Mouse (Mus musculus) left cerebral cortex, postnatal 25 days (tissue): ENCODE measurements around the gene Ulk1. TPM values are rescaled to one million over a fixed set of nuclear protein-coding genes. Genes with fewer than 3 reads are reported as not detected.

ENCODE experiments used
- DNase-seq, 2 experiments: peaks; one replicate each; pipeline ENCODE4 v3.0.0; 2022; ENCODE audit warnings: low spot score in 2 of 2, mixed read lengths in 1 of 2
- intact Hi-C: fragments of 180-260 bp; cut with DNase I; formaldehyde crosslinking; loops from one replicate; pipeline ENCODE4 v1.15.1; 2025
- total RNA-seq, 2 experiments: library from RNA; stranded (reverse); gene quantifications; 2 replicates each; pipeline ENCODE4 v1.2.3; 2021

Ulk1 gene
- total RNA-seq, 2 experiments from 2014 or later, result 66.8 to 72.7 TPM

DNA sequence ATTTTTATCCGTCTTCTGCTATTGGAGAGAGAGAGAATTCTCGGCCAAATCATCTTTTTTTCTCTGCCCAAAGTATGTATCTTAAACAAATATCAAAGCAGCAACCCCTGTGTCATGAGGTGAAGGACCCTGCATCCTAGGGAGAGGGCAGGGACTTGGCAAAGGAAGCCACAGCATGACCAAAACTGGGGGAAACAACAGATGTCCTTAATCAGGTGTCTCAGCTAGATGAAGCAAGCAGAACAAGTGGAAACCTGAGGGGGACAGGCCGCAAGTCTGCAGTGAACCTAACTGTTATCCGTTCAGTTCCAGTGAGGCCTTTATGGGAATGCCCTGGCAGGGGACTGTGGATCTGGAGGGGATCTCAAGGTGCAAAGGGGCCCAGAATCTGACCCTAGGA, 2.4 kb downstream of the Ulk1 start:
- no peak for DNase-seq
- intact Hi-C loops, result no loop called here

DNA sequence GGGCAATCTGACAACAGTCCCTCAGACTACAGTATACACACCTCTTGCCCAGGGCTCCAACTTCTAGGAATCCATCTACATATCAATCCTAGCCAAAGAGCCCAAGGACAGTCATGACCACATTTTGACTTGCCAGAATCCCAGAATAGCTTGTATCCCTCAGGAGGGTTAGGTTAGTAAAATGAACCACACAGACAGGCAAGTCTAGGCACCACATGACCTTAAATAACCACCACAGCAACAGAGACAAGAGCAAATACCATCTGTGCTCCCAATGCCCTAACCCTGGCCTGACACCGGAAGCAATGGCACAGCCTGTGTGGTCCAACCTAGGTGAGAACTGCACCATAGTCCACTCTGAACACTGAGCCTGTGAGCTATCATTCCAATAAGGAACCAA, 3.2 kb downstream of the Ulk1 start:
- intact Hi-C loops, result no loop called here
- DNase-seq, result no peak

DNA sequence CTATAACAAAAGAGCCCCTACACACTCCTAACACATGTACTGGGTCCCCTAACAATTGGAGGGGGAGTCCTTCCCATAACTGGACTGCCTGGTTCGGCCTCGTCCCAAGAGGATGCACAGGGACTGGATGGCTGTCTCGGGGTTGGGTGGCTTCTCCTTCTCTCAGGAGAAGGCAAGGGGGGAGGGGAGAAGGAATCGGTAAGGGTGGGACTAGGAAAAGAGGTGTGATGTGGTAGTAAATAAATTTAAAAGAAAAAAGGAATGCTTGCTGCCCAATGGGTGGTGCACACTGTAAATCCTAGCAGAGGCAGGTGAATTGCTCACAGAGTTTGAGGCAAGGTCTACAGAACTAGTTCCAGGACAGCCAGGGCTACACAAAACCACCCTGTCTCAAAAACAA, 3.7 kb downstream of the Ulk1 start:
- DNase-seq, result no peak
- intact Hi-C loops, result no loop called here

DNA sequence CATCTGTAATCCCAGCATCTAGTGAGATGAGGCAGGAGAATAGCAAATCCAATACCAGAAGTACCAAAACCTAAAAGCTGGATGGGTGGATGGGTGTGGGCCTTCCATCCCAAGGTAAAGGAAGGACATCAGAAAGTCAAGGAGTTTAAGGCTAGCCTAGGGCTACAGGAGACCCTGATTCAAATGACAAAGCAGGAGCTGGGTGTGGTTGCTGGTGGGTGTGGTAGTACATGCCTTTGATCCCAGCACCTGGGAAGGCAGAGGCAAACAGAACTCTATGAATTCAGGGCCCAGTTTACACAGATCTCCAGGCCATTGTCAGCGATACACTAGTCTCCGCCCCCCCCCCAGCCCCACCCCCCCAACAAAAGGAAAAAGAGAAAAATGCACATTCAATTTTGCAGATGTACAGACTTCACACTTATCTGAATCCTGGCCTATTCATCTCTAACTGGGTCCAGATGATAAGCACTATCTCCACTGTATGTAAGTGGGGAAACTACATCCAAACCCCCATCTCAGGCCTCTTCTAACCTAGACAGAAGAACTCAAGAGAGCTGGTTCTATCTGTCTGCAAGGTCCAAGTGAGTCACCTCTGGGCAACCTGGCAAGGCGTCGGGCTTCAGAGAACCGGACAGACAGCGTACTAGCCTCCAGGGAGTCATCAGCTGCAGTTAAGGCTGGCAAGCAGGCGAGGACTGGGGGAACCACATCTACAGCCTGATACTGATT, 5.7 kb downstream of the Ulk1 start:
- intact Hi-C loops, result no loop called here
- no peak for DNase-seq

DNA sequence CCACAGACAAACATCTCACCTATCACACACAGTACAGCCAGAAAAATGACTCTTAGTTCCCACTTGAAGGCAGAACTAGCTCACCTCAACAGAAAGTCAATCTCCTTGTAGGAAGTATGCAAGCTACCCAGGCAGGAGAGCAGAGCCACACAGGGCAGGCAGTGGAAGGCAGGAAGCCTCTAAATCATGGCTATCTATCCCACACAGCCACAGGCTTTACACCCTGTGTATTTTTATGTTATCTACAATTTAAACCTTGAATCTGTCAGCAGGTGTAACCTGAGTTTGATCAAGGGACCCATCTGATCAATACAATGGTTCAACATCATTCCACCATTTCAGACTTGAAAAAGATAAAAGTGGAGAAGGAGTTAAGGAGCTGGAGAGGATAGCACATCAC, 7.1 kb downstream of the Ulk1 start:
- DNase-seq, result no peak
- intact Hi-C loops, result no loop called here

DNA sequence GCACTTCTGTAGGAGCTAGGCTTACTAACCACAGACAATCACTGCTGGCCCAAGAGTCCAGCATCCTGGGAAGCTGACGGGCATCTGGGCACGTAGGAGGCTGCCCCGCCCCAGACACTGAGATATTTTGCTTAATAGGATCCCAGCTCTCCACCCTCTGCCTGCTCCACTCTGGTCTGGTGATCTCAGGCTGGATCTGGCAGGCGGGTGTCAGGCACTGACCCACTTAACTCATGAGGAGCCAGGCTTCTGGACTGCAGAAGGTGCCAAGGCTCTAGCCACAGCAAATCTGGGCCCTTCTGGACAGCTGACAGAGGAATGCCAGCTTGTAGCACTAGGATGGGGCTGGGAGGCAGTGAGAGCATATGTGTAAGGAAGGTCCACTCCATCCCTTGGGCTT, 7.7 kb downstream of the Ulk1 start:
- DNase-seq, result peak in 1 of 2 experiments; percentile 31
- intact Hi-C loops, result no loop called here

DNA sequence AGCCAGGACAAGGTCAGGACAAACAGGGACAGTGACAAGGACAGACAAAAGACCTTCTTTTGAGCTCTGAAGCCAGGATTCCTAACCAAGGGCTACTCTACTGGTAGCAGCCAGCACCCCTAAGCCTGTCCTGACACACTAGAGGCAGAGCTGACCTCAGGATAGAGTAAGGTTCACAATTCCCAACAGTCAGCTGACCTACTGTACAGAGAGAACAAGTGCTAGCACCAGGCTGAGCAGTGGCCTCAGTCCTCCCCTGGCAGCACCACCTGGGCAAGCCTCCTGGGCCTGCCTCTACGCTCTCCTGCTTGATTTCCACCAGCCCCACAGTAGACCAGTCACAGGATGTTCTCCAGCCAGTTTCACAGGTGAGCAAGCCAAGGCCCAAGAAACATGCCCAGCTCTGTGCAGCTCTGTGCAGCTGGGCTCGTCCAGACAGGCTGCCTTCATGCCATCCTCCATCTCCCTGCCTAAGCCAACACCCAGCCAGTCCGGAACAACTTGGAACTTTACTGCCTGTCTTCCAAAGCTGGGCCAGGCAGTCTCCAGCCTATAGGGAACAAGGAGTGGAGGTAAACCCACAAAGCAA, 8.8 kb downstream of the Ulk1 start:
- intact Hi-C loops, result no loop called here
- no peak for DNase-seq

DNA sequence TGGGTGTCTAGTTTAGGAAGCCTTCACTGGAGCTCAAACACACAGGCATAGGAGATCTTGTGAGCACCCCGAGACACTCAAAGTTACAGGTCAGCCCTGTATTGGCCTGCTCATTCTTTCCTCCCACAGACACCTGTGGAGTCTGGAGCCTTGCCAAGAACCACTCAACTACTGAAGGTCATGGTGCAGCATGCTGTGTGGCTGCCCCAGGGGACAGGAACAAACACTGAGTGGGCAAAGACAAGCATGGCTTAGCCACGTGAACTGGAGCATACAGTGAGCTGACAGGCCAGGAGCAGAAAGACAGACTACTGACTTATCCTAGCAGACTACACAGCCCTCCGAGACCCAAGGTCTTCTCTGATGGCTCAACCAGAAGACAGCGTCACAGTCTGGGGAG, 12.2 kb downstream of the Ulk1 start:
- intact Hi-C loops, result no loop called here
- no peak for DNase-seq

DNA sequence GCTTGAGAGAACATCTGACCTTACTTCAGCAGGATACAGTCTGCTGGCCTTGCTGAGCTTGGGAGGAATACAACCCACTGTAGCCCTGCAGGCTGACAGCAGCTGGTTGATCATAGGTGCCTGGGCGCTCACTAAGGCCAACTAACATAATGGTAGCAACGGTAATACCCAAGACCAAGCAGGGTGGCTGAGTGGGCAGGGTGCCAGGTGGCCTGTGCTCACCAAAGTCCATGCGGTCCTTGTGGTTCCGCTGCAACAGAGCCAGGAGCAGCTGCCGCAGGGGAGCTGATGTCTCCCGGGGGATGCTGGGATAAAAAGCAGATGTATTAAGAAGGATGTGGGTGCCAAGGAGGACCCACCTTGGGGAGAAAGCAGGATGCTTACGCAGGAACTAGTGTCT, 15.5 kb downstream of the Ulk1 start:
- intact Hi-C loops, result no loop called here
- DNase-seq, result no peak

DNA sequence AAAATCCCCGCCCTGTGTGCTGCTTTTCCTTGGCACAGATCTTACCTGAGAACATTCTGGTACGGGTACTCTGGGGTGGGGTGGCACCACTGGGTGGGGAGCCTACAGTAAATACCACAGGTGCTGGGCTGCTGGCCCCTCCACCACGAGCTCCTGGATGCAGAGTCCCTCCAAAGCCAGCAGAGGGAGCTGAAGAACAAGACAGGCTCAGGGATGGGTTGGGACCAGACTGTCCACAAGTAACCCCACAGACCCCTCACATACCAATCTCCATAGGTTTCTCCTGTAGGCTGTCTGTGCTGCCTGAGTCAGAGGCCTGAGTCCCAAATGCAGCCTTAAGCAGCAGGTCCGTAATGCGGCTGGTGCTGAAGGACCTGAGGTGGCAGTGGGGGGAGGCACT, 21.2 kb downstream of the Ulk1 start:
- intact Hi-C loops, result loop anchor here (5.0 kb wide), 1 partner anchor 474 kb away; no protein-coding TSS in a partner anchor
- no peak for DNase-seq

DNA sequence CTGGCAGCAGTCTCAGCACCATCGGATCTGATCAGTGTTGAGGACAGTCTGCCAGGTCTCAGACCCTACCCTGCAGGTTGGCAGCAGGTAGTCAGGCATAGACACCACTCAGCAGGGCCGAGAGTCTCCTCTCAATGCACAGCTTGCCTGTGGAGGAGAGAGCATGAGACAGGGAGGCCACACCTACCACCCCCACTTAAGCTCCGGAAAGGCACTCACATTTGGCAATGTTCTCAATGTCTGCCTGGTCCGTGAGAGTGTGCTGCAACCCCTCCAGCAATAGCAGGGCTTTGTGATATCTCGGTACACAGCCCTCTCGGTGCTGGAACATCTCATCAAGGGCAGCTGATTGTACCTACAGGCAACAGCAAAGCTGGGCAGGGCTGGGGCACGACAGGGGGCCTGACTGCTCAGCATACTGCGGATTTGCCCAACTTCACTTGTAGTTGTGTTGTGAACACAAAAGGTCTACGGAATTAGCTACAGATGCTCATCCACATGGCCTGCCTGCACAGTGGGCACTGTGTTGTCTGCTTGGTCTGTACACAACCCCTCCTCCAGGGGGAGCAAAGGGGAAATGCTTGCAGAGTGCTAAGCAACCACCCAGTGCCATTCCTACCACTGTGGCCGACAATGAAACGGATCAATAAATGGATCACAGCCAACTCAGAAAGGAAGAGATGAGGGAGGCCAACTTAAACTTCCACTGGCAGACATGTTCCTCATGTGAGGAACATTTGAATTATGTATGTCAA, 23.6 kb downstream of the Ulk1 start:
- peak; percentile 44 to 69 for DNase-seq
- intact Hi-C loops, result loop anchor here (5.0 kb wide), 1 partner anchor 476 kb away; no protein-coding TSS in a partner anchor

DNA sequence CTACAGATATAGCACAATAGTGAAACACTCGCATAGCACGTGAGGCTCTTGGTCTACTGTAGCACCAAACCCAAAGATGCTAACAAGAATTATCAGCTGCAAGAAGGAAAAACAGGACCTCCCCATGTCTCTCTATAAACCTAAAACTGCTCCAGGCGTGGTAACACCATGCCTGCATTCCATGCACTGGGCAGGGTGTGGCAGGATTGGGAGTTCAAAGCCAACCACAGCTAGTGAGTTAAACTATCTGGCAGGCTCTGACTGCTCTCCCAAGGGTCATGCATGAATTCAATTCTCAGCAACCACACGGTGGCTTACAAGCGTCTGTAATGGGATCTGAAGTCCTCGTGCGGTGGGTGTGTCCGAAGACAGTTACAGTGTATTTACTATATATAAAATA, 26.7 kb downstream of the Ulk1 start:
- intact Hi-C loops, result no loop called here
- DNase-seq, result no peak

DNA sequence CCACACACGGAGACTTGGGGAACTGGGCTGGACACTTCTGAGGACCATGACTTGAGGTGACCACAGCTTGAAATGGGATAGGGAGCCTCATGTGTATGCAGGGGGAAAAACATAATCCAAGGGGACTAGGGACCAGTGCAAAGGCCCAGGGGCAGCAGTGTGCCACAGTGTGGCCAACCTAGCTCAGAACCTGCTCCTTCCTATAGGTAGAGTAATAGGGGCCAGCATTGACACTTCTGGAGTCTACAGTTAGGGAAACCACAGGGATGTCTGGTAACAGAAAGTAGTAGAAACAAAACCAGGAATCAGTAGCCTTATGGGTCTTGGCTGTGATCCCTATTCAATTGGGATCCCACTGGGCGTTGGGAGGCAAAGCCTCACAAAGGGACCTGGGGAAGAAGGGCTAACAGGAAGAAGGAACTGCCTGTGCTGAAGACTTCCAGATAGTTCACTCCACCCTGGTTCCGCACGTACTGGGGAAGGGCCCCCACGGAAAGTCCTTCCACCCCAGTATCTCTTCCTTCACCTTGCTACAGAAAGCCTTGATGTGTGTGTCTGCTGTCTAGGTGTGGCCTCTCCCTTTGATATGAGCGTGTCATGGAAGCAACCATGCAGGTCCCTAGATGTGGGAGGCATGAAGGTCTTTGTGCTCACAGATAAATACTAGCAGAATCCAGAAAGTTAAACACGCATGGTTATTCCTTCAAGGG, 28.2 kb downstream of the Ulk1 start:
- no peak for DNase-seq
- intact Hi-C loops, result no loop called here

DNA sequence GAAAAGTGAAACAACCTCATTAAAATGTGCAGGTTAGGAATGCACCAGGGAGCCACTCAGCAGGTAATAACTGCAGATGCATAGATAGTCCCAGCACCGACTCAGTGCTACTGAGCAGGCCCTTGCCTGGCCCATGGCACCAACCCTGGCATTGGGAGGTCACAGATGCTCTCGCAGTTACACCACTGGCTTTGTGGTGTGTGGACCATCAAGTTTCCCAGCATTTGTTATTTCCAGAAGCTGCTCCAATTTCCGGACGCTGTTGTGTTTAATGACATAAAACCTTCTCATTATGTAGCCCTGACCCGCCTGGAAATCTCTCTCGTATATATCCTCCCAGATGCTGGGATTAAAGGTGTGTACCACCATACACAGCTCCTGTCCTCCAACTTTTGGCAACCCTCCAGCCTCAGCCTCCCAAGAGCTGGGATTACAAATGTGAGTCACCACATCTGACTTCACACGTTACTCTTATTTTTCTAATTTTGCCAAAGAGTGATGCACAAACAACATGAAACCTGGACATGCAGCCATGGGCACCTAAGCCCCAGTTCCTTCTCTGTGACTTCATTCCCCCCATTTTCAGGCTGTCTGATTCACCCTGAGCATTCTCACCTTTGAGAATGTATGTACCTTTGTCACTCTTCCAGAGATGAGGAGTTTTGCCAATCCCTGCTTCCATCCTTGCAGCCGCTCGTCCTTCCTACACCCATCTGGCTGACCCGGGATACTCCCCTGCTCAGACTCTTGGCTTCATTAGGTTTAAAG, 29.0 kb downstream of the Ulk1 start:
- intact Hi-C loops, result no loop called here
- DNase-seq, result peak; percentile 27 to 43

DNA sequence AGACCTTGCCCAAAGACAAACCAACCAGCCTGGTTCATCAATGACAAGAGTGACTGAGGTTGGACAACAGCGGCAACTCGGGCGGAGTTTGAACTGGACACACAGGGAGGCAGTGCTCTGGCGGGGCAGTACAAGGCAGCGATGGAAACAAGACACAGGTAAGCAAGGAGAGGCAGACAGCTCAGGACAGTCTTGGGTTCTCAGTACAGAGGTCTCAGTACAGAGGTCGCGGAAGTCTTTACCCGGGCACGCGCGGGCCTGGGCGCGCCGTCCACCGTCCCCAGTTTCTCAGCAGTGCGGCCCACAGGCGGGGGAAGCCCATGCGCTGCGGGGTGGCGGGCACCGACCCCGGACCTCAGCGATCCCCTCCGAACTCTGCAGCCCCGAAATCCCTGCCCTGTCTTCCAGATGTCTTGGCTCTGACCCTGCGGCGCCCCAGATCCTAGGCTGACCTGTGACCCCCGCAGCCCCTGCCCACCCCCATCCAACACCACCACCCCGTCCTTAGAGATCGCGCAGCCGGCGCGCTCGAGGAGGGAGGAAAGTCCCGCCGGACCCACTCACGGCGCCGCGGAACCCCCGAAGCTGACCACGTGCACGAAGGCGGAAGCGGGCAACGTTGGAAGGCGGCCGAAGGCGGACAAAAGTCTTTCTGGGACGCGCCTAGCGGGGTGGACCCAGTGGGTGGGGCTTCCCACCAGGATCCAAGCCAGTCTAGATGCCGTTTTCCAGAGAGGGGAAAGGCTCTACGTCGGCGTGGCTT, 29.7 kb downstream of the Ulk1 start, which contains the start of gene Pus1:
Gene Pus1 (minus strand): TSS at position 662 of the 763 bp plus-strand sequence.
- peak; percentile 93 to 96 for DNase-seq
- intact Hi-C loops, result no loop called here

DNA sequence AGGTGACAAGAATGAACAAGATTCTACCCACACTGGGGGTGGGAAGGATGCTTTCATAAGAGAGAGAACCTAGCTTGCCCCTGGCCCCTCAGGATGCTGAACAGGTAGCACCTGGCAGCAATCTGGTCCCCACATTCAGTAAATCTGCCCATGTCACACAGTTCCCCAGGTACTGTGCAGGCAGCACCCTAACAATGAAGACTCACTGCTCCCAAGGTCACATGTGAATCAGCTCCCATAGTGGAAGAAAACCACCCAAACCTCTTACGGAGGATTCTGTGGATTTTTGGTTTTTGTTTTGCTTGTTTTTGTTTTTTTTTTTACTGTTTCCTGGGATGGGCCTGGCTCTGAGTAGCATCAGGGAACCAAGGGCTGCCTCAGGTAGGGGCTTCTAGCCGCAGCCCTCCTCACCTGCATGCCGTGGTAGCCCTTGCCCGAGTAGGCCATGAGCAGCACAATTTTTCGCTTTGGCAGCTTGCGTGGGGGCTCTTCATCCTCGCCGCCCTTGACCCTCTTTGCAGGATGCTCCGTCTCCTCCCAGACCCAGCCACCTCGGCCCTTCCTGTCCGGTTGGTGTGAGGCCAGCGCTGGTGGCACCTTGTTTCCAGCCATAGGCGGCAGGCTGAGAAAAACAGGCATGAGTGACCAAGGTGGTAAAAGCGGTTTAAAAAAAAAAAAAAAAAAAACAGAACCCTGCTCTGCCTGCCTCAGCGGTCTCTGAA, 30.5 kb downstream of the Ulk1 start:
- intact Hi-C loops, result no loop called here
- DNase-seq, result no peak

DNA sequence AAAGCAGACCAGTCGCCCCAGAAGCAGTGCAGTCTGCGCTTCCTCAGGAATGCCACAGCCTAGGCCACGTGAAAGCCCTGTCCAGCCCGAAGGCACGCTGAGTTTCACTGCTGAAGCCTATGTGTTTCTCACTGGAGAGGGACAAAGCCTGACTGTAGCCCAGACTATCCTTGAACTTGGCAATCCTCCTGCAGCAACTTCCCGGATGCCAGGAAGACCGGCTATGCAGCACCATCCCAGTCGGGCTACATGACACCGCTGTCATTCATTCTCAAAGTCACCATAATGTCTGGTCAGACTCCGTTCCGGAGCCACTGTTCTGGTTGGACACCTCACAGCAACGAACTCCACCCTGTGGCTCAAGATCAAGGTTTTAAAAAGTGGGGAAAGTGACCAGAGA, 31.6 kb downstream of the Ulk1 start:
- DNase-seq, result no peak
- intact Hi-C loops, result no loop called here

DNA sequence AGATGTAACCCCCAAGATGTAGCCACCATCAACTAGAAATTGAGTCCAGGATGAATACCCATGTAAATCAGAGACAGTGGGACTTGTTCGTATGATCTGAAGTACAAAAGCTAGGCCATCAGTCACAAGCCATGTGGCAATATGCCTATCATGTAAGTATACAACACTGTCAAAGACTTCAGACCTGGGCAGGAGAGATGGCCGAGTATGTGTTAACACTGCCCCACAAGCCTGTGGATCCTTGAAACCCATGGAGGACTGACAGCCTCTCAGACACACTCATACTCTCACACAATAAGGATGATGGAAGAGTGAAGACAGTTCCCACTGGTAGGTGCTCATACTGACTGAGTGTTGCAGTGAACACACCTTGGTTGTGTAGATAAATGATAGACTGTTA, 33.8 kb downstream of the Ulk1 start:
- no peak for DNase-seq
- intact Hi-C loops, result no loop called here
